Mouse (Mus musculus): ENCODE measurements at regions not wholly inside any gene's neighbourhood (a gene's known extent, or its start where the extent isn't known, plus 50 kb on each side); places are given as distances from the start of the nearest gene placed in this dataset.
"Not testable (repeated sequence)": the region's sequence is repeated elsewhere in the genome, so short reads cannot be mapped to it uniquely, and the experiment has no call there.

GRCm38 (mm10) chr9:51660908-51661874 is 103.9 kb upstream of the Arhgap20 start:
- no peak for TF ChIP-seq CTCF (IDR thresholded peaks at IDR 0.05; ENCODE audit: low read depth)
- H3K9ac ChIP-seq: no peak overlapping the region
- no peak overlapping the region for H3K4me3 ChIP-seq (ENCODE audit: low read depth, low read length)
- no peak overlapping the region for H3K27ac ChIP-seq (ENCODE audit: low read depth)
- H3K4me1 ChIP-seq (ENCODE audit: insufficient read depth): 0 out of 2 replicates have a peak, but pooled peaks cover 5% of the 10 kb centered on the region
- H3K27me3 ChIP-seq (ENCODE audit: insufficient read depth, low read length): no peaks in the 10 kb centered on the region
- H3K4me2 ChIP-seq: no peak overlapping the region
- ATAC-seq (ENCODE audit: insufficient read depth): peak; percentile 87
- 50% methylated on average over 7 of the region's 7 CpGs for WGBS
- DNase-seq: peak; percentile 84
- H3K36me3 ChIP-seq (ENCODE audit: insufficient read depth): no peaks in the 10 kb centered on the region
- no peaks in the 10 kb centered on the region for H3K9me3 ChIP-seq (ENCODE audit: low read depth, low read length)

GRCm38 (mm10) chr9:51661911-51662310 is 103.2 kb upstream of the Arhgap20 start:
- H3K9ac ChIP-seq: no peak overlapping the region
- no peak overlapping the region for H3K4me3 ChIP-seq (ENCODE audit: low read depth, low read length)

GRCm38 (mm10) chr9:51664353-51664752 is 100.8 kb upstream of the Arhgap20 start:
- H3K9me3 ChIP-seq (ENCODE audit: low read depth, low read length): no peaks in the 10 kb centered on the region
- H3K27me3 ChIP-seq (ENCODE audit: insufficient read depth, low read length): no peaks in the 10 kb centered on the region
- H3K27ac ChIP-seq (ENCODE audit: low read depth): no peak overlapping the region
- DNase-seq (no peak), ATAC-seq (ENCODE audit: insufficient read depth) (no peak)
- H3K4me3 ChIP-seq (ENCODE audit: low read depth, low read length): no peak overlapping the region
- no peak for TF ChIP-seq CTCF (IDR thresholded peaks at IDR 0.05; ENCODE audit: low read depth)
- H3K36me3 ChIP-seq (ENCODE audit: insufficient read depth): no peaks in the 10 kb centered on the region
- no peak overlapping the region for H3K4me2 ChIP-seq
- 0 out of 2 replicates have a peak, but pooled peaks cover 5% of the 10 kb centered on the region for H3K4me1 ChIP-seq (ENCODE audit: insufficient read depth)
- WGBS: 33% methylated on average over 1 of the region's 1 CpGs
- H3K9ac ChIP-seq: no peak overlapping the region

More at GRCm38 (mm10) chr9:51661911-51662310, 103.2 kb upstream of the Arhgap20 start:
- DNase-seq: peak; percentile 41
- 71% methylated on average over 2 of the region's 2 CpGs for WGBS
- H3K4me2 ChIP-seq: no peak overlapping the region
- H3K27ac ChIP-seq (ENCODE audit: low read depth): no peak overlapping the region
- H3K4me1 ChIP-seq (ENCODE audit: insufficient read depth): 0 out of 2 replicates have a peak, but pooled peaks cover 5% of the 10 kb centered on the region
- no peak for TF ChIP-seq CTCF (IDR thresholded peaks at IDR 0.05; ENCODE audit: low read depth)
- H3K27me3 ChIP-seq (ENCODE audit: insufficient read depth, low read length): no peaks in the 10 kb centered on the region
- no peaks in the 10 kb centered on the region for H3K36me3 ChIP-seq (ENCODE audit: insufficient read depth)
- H3K9me3 ChIP-seq (ENCODE audit: low read depth, low read length): no peaks in the 10 kb centered on the region
- no peak for ATAC-seq (ENCODE audit: insufficient read depth)

GRCm38 (mm10) chr9:51664876-51665275 is 100.3 kb upstream of the Arhgap20 start:
- Histone ChIP-seq H3K9me3 (ENCODE audit: low read depth, low read length) (no peaks in the 10 kb centered on the region), H3K4me2 (no peak overlapping the region), H3K4me1 (ENCODE audit: insufficient read depth) (0 out of 2 replicates have a peak, but pooled peaks cover 5% of the 10 kb centered on the region), H3K4me3 (ENCODE audit: low read depth, low read length) (no peak overlapping the region), H3K27ac (ENCODE audit: low read depth) (no peak overlapping the region), H3K27me3 (ENCODE audit: insufficient read depth, low read length) (no peaks in the 10 kb centered on the region), H3K36me3 (ENCODE audit: insufficient read depth) (no peaks in the 10 kb centered on the region), H3K9ac (no peak overlapping the region)
- DNase-seq (no peak), ATAC-seq (ENCODE audit: insufficient read depth) (no peak)
- no peak for TF ChIP-seq CTCF (IDR thresholded peaks at IDR 0.05; ENCODE audit: low read depth)

- not testable (repeated sequence) for H3K9ac ChIP-seq; H3K4me2 ChIP-seq; H3K4me1 ChIP-seq (ENCODE audit: insufficient read depth); H3K4me3 ChIP-seq (ENCODE audit: low read depth, low read length); H3K36me3 ChIP-seq (ENCODE audit: insufficient read depth); ATAC-seq (ENCODE audit: insufficient read depth); H3K27me3 ChIP-seq (ENCODE audit: insufficient read depth, low read length); DNase-seq; H3K9me3 ChIP-seq (ENCODE audit: low read depth, low read length); H3K27ac ChIP-seq (ENCODE audit: low read depth)
- 93% methylated on average over 12 of the region's 12 CpGs for WGBS
Measured at GRCm38 (mm10) chr9:51668976-51669375, 96.2 kb upstream of the Arhgap20 start.

GRCm38 (mm10) chr9:51670531-51670930 is 94.6 kb upstream of the Arhgap20 start:
- Histone ChIP-seq H3K27ac (ENCODE audit: low read depth) (no peak overlapping the region), H3K9ac (no peak overlapping the region), H3K9me3 (ENCODE audit: low read depth, low read length) (no peaks in the 10 kb centered on the region), H3K4me3 (ENCODE audit: low read depth, low read length) (no peak overlapping the region), H3K4me1 (ENCODE audit: insufficient read depth) (no peaks in the 10 kb centered on the region), H3K27me3 (ENCODE audit: insufficient read depth, low read length) (no peaks in the 10 kb centered on the region), H3K36me3 (ENCODE audit: insufficient read depth) (no peaks in the 10 kb centered on the region), H3K4me2 (no peak overlapping the region)
- no peak for DNase-seq
- no peak for TF ChIP-seq CTCF (IDR thresholded peaks at IDR 0.05; ENCODE audit: low read depth)
- ATAC-seq (ENCODE audit: insufficient read depth): no peak
- 78% methylated on average over 2 of the region's 2 CpGs for WGBS

- Histone ChIP-seq H3K27ac (ENCODE audit: low read depth) (no peak overlapping the region), H3K36me3 (ENCODE audit: insufficient read depth) (no peaks in the 10 kb centered on the region), H3K27me3 (ENCODE audit: insufficient read depth, low read length) (no peaks in the 10 kb centered on the region), H3K9ac (no peak overlapping the region), H3K4me1 (ENCODE audit: insufficient read depth) (no peaks in the 10 kb centered on the region), H3K4me2 (no peak overlapping the region), H3K4me3 (ENCODE audit: low read depth, low read length) (no peak overlapping the region), H3K9me3 (ENCODE audit: low read depth, low read length) (no peaks in the 10 kb centered on the region)
- ATAC-seq (ENCODE audit: insufficient read depth): no peak
- TF ChIP-seq CTCF (IDR thresholded peaks at IDR 0.05; ENCODE audit: low read depth): no peak
- no peak for DNase-seq
- 85% methylated on average over 1 of the region's 1 CpGs for WGBS
Measured at GRCm38 (mm10) chr9:51686536-51686935, 78.6 kb upstream of the Arhgap20 start.

Measured in lung, embryonic 14.5 days (tissue).